11 mouse cellular contexts compared by ENCODE assay signal in genomic region chr11:116813610-116814009, GRCm38 (mm10). TPM values are rescaled to one million over a fixed set of nuclear protein-coding genes. Genes with fewer than 3 reads are reported as not detected.
DNase-seq lines count a peak whose midpoint lies in the region; ATAC-seq and TF ChIP-seq lines count a peak whose summit lies in the region.
"Had no signal": no experiment of that assay in that cellular context is flagged by ENCODE, and none has a peak within 500 bp of the region (broad histone marks: within the 10 kb centered on the region; RNA-seq: fewer than 3 reads in every experiment).

No protein-coding gene starts in this region.

- DNase-seq in forebrain, embryonic 11.5 days (ENCODE audit: low spot score): peak; percentile 54
- no peak for DNase-seq in forebrain, postnatal 0 days
- no peak for DNase-seq in lung, postnatal 4 days
- no peak for DNase-seq in limb, embryonic 11.5 days (ENCODE audit: low spot score)
- no peak for DNase-seq in left cerebral cortex, adult 11 months (ENCODE audit: low spot score)
- no peak for DNase-seq in MN1 (ENCODE audit: low spot score)

- H3K4me3 ChIP-seq in forebrain, embryonic 11.5 days (ENCODE audit: low read depth, low read length): no peak overlapping the region
- no peak overlapping the region for H3K4me3 ChIP-seq in forebrain, postnatal 0 days (ENCODE audit: low read depth, low read length)
- H3K4me3 ChIP-seq in lung, embryonic 16.5 days (ENCODE audit: low read length): no peak overlapping the region
- no peak overlapping the region for H3K4me3 ChIP-seq in limb, embryonic 11.5 days (ENCODE audit: low read depth, low read length)
- H3K4me3 ChIP-seq in stomach, embryonic 14.5 days (ENCODE audit: low read depth, low read length): no peak overlapping the region
- H3K4me3 ChIP-seq: megakaryocyte, embryonic 14.5 days had no signal

- no peak overlapping the region for H3K4me2 ChIP-seq in forebrain, embryonic 11.5 days (ENCODE audit: low read depth, low read length, severe bottlenecking)
- H3K4me2 ChIP-seq in forebrain, postnatal 0 days (ENCODE audit: low read depth): no peak overlapping the region
- H3K4me2 ChIP-seq in lung, embryonic 16.5 days (ENCODE audit: low read depth, low read length): no peak overlapping the region
- no peak overlapping the region for H3K4me2 ChIP-seq in limb, embryonic 11.5 days (ENCODE audit: low read depth, severe bottlenecking)
- no peak overlapping the region; the same call in 1 of the 2 replicates for H3K4me2 ChIP-seq in stomach, embryonic 14.5 days (replicated peaks; ENCODE audit: low read depth, low read length)

- no peak for ATAC-seq in forebrain, embryonic 11.5 days (replicated peaks; ENCODE audit: low FRiP score)
- ATAC-seq in forebrain, postnatal 0 days: no peak
- no peak for ATAC-seq in lung, embryonic 16.5 days (ENCODE audit: low read depth)
- ATAC-seq in limb, embryonic 11.5 days (ENCODE audit: insufficient number of reproducible peaks, low FRiP score, low TSS enrichment, low read depth): no peak
- no peak for ATAC-seq in stomach, embryonic 14.5 days (ENCODE audit: insufficient number of reproducible peaks, insufficient read depth, low FRiP score, low read depth)
- ATAC-seq: inflammation-experienced regulatory T-cells, adult 6 months had no signal

- no peak for TF ChIP-seq CTCF in forebrain, postnatal 0 days (IDR thresholded peaks at IDR 0.05; ENCODE audit: low read depth)

- H3K27me3 ChIP-seq in forebrain, embryonic 11.5 days (ENCODE audit: control insufficient read depth, insufficient read depth, low read length): no peaks in the 10 kb centered on the region
- no peaks in the 10 kb centered on the region for H3K27me3 ChIP-seq in forebrain, postnatal 0 days (ENCODE audit: insufficient read depth, low read length)
- H3K27me3 ChIP-seq in lung, embryonic 16.5 days (ENCODE audit: control insufficient read depth, insufficient read depth, low read depth, low read length): no peaks in the 10 kb centered on the region; the same call in 1 of the 2 replicates
- H3K27me3 ChIP-seq in limb, embryonic 11.5 days (ENCODE audit: control insufficient read depth, insufficient read depth, low read length): no peaks in the 10 kb centered on the region
- H3K27me3 ChIP-seq in stomach, embryonic 14.5 days (ENCODE audit: control insufficient read depth, insufficient read depth, low read length): no peaks in the 10 kb centered on the region

- peak overlapping the region; percentile 80 for H3K27ac ChIP-seq in forebrain, embryonic 11.5 days (ENCODE audit: low read depth, low read length)
- no peak overlapping the region; the same call in 1 of the 2 replicates for H3K27ac ChIP-seq in forebrain, postnatal 0 days (ENCODE audit: low read depth, low read length)
- peak overlapping the region; percentile 97 for H3K27ac ChIP-seq in lung, embryonic 16.5 days (ENCODE audit: low read length)
- peak overlapping the region; percentile 92 for H3K27ac ChIP-seq in limb, embryonic 11.5 days (replicated peaks; ENCODE audit: low read depth, low read length)
- H3K27ac ChIP-seq in stomach, embryonic 14.5 days (ENCODE audit: low read length): peak overlapping the region; percentile 90

- H3K9me3 ChIP-seq in forebrain, embryonic 11.5 days (ENCODE audit: control insufficient read depth, low read length): no peaks in the 10 kb centered on the region
- no peaks in the 10 kb centered on the region for H3K9me3 ChIP-seq in forebrain, postnatal 0 days (ENCODE audit: low read length)
- no peaks in the 10 kb centered on the region for H3K9me3 ChIP-seq in lung, embryonic 16.5 days (ENCODE audit: control insufficient read depth, low read length)
- H3K9me3 ChIP-seq in limb, embryonic 11.5 days (ENCODE audit: control insufficient read depth, low read length): no peaks in the 10 kb centered on the region
- no peaks in the 10 kb centered on the region for H3K9me3 ChIP-seq in stomach, embryonic 14.5 days (ENCODE audit: control insufficient read depth, low read depth, low read length)
- H3K9me3 ChIP-seq: megakaryocyte, embryonic 14.5 days had no signal

- WGBS in forebrain, embryonic 11.5 days: 71% methylated on average over 13 of the region's 13 CpGs
- WGBS in forebrain, postnatal 0 days: 67% methylated on average over 13 of the region's 13 CpGs
- WGBS in lung, embryonic 16.5 days: 76% methylated on average over 13 of the region's 13 CpGs
- 78% methylated on average over 13 of the region's 13 CpGs for WGBS in limb, embryonic 11.5 days
- 82% methylated on average over 13 of the region's 13 CpGs for WGBS in stomach, embryonic 14.5 days

- H3K9ac ChIP-seq in forebrain, embryonic 11.5 days (ENCODE audit: low read length): peak overlapping the region; percentile 9; the same call in 1 of the 2 replicates
- H3K9ac ChIP-seq in forebrain, postnatal 0 days: no peak overlapping the region
- H3K9ac ChIP-seq in lung, embryonic 16.5 days (ENCODE audit: low read length): 0 out of 2 replicates have a peak overlapping the region, but pooled peaks have one; percentile 50
- H3K9ac ChIP-seq in limb, embryonic 11.5 days (ENCODE audit: low read length): no peak overlapping the region
- no peak overlapping the region for H3K9ac ChIP-seq in stomach, embryonic 14.5 days (replicated peaks; ENCODE audit: low read depth, low read length)

- H3K36me3 ChIP-seq in forebrain, embryonic 11.5 days (ENCODE audit: control insufficient read depth, insufficient read depth, low read length): no peaks in the 10 kb centered on the region
- no peaks in the 10 kb centered on the region for H3K36me3 ChIP-seq in forebrain, postnatal 0 days (ENCODE audit: insufficient read depth)
- no peaks in the 10 kb centered on the region for H3K36me3 ChIP-seq in lung, embryonic 16.5 days (ENCODE audit: control insufficient read depth, insufficient read depth, low read length)
- no peaks in the 10 kb centered on the region for H3K36me3 ChIP-seq in limb, embryonic 11.5 days (ENCODE audit: control insufficient read depth, insufficient read depth, low read length)
- H3K36me3 ChIP-seq in stomach, embryonic 14.5 days (ENCODE audit: control insufficient read depth, insufficient read depth, low read length): no peaks in the 10 kb centered on the region; the same call in 1 of the 2 replicates

- peaks cover 36% of the 10 kb centered on the region for H3K4me1 ChIP-seq in forebrain, embryonic 11.5 days (replicated peaks; ENCODE audit: control insufficient read depth, insufficient read depth, low read length)
- 0 out of 2 replicates have a peak, but pooled peaks cover 7% of the 10 kb centered on the region for H3K4me1 ChIP-seq in forebrain, postnatal 0 days (ENCODE audit: insufficient read depth)
- peaks cover 42% of the 10 kb centered on the region for H3K4me1 ChIP-seq in lung, embryonic 16.5 days (replicated peaks; ENCODE audit: control insufficient read depth, insufficient read depth, low read length)
- peaks cover 49% of the 10 kb centered on the region for H3K4me1 ChIP-seq in limb, embryonic 11.5 days (ENCODE audit: control insufficient read depth, insufficient read depth, low read length)
- H3K4me1 ChIP-seq in stomach, embryonic 14.5 days (ENCODE audit: control insufficient read depth, insufficient read depth, low read length): peaks cover 42% of the 10 kb centered on the region

RNA-seq across cellular contexts. Expression of gene Mxra7, which starts 14.2 kb away (rescaled TPM):
- 16.8 and 19.6 TPM in 2 replicates for polyA plus RNA-seq in forebrain, embryonic 11.5 days (2014; fragmentation: Nextera tagmentation; extraction: Ambion mirVana)
- total RNA-seq in forebrain, postnatal 0 days (2014; rRNA removed): 9.8 TPM in 2 replicates
- polyA plus RNA-seq in forebrain, postnatal 0 days (2015; fragmentation: Nextera tagmentation; extraction: Ambion mirVana): 11.7 and 16.0 TPM in 2 replicates
- 14.2 and 15.3 TPM in 2 replicates for polyA plus RNA-seq in lung, embryonic 16.5 days (2015; fragmentation: Nextera tagmentation; extraction: Ambion mirVana)
- polyA plus RNA-seq in limb, embryonic 11.5 days (2014; fragmentation: Nextera tagmentation; extraction: Ambion mirVana): 12.4 and 14.2 TPM in 2 replicates
- polyA plus RNA-seq in stomach, embryonic 14.5 days (2014; fragmentation: Nextera tagmentation; extraction: Ambion mirVana): 16.5 and 17.4 TPM in 2 replicates
- polyA plus RNA-seq: inflammation-experienced regulatory T-cells, adult 6 months had no signal

RNA-seq across cellular contexts. Expression of gene Mettl23, which starts 29.5 kb away (rescaled TPM):
- polyA plus RNA-seq in forebrain, embryonic 11.5 days (2014; fragmentation: Nextera tagmentation; extraction: Ambion mirVana): 67.6 and 70.4 TPM in 2 replicates
- 40.3 and 55.4 TPM in 2 replicates for total RNA-seq in forebrain, postnatal 0 days (2014; rRNA removed)
- 54.2 and 69.3 TPM in 2 replicates for polyA plus RNA-seq in forebrain, postnatal 0 days (2015; fragmentation: Nextera tagmentation; extraction: Ambion mirVana)
- 53.5 and 59.9 TPM in 2 replicates for polyA plus RNA-seq in lung, embryonic 16.5 days (2015; fragmentation: Nextera tagmentation; extraction: Ambion mirVana)
- polyA plus RNA-seq in limb, embryonic 11.5 days (2014; fragmentation: Nextera tagmentation; extraction: Ambion mirVana): 61.3 and 68.0 TPM in 2 replicates
- polyA plus RNA-seq in stomach, embryonic 14.5 days (2014; fragmentation: Nextera tagmentation; extraction: Ambion mirVana): 68.9 and 71.7 TPM in 2 replicates

RNA-seq across cellular contexts. Expression of gene Jmjd6, which starts 29.6 kb away (rescaled TPM):
- 86.8 and 99.5 TPM in 2 replicates for polyA plus RNA-seq in forebrain, embryonic 11.5 days (2014; fragmentation: Nextera tagmentation; extraction: Ambion mirVana)
- 41.4 and 55.9 TPM in 2 replicates for total RNA-seq in forebrain, postnatal 0 days (2014; rRNA removed)
- polyA plus RNA-seq in forebrain, postnatal 0 days (2015; fragmentation: Nextera tagmentation; extraction: Ambion mirVana): 48.1 and 50.1 TPM in 2 replicates
- polyA plus RNA-seq in lung, embryonic 16.5 days (2015; fragmentation: Nextera tagmentation; extraction: Ambion mirVana): 59.5 and 60.8 TPM in 2 replicates
- polyA plus RNA-seq in limb, embryonic 11.5 days (2014; fragmentation: Nextera tagmentation; extraction: Ambion mirVana): 81.4 and 81.8 TPM in 2 replicates
- 68.2 and 68.6 TPM in 2 replicates for polyA plus RNA-seq in stomach, embryonic 14.5 days (2014; fragmentation: Nextera tagmentation; extraction: Ambion mirVana)

RNA-seq across cellular contexts. Expression of gene St6galnac1, which starts 38.3 kb away (rescaled TPM):
- not detected in 2 replicates for polyA plus RNA-seq in forebrain, embryonic 11.5 days (2014; fragmentation: Nextera tagmentation; extraction: Ambion mirVana)
- not detected in 2 replicates for total RNA-seq in forebrain, postnatal 0 days (2014; rRNA removed)
- not detected in 2 replicates for polyA plus RNA-seq in forebrain, postnatal 0 days (2015; fragmentation: Nextera tagmentation; extraction: Ambion mirVana)
- not detected in 2 replicates for polyA plus RNA-seq in lung, embryonic 16.5 days (2015; fragmentation: Nextera tagmentation; extraction: Ambion mirVana)
- not detected in 2 replicates for polyA plus RNA-seq in limb, embryonic 11.5 days (2014; fragmentation: Nextera tagmentation; extraction: Ambion mirVana)
- not detected in 2 replicates for polyA plus RNA-seq in stomach, embryonic 14.5 days (2014; fragmentation: Nextera tagmentation; extraction: Ambion mirVana)
- polyA plus RNA-seq: C2C12 had no signal

RNA-seq across cellular contexts. Expression of gene Mfsd11, which starts 38.6 kb away (rescaled TPM):
- 27.9 and 31.0 TPM in 2 replicates for polyA plus RNA-seq in forebrain, embryonic 11.5 days (2014; fragmentation: Nextera tagmentation; extraction: Ambion mirVana)
- 29.9 and 38.2 TPM in 2 replicates for total RNA-seq in forebrain, postnatal 0 days (2014; rRNA removed)
- 46.8 and 52.4 TPM in 2 replicates for polyA plus RNA-seq in forebrain, postnatal 0 days (2015; fragmentation: Nextera tagmentation; extraction: Ambion mirVana)
- 36.0 and 36.6 TPM in 2 replicates for polyA plus RNA-seq in lung, embryonic 16.5 days (2015; fragmentation: Nextera tagmentation; extraction: Ambion mirVana)
- polyA plus RNA-seq in limb, embryonic 11.5 days (2014; fragmentation: Nextera tagmentation; extraction: Ambion mirVana): 28.0 and 31.5 TPM in 2 replicates
- polyA plus RNA-seq in stomach, embryonic 14.5 days (2014; fragmentation: Nextera tagmentation; extraction: Ambion mirVana): 38.7 and 40.8 TPM in 2 replicates

Comparison
In these comparisons a context has a peak if more than half of its experiments do, and no peak if none do; other contexts are left out.
1. H3K9ac ChIP-seq: peak in forebrain, embryonic 11.5 days (single experiment) and lung, embryonic 16.5 days (single experiment); none in forebrain, postnatal 0 days (single experiment), limb, embryonic 11.5 days (single experiment) and stomach, embryonic 14.5 days (single experiment).